Mouse (Mus musculus): ENCODE data around the gene Fam131a. TPM values are rescaled to one million over a fixed set of nuclear protein-coding genes. Genes with fewer than 3 reads are reported as not detected.

The Fam131a gene
- polyA plus RNA-seq (2012; rRNA removed; ENCODE audit: low replicate concordance): 3.0 and 6.5 TPM in 2 replicates

DNA sequence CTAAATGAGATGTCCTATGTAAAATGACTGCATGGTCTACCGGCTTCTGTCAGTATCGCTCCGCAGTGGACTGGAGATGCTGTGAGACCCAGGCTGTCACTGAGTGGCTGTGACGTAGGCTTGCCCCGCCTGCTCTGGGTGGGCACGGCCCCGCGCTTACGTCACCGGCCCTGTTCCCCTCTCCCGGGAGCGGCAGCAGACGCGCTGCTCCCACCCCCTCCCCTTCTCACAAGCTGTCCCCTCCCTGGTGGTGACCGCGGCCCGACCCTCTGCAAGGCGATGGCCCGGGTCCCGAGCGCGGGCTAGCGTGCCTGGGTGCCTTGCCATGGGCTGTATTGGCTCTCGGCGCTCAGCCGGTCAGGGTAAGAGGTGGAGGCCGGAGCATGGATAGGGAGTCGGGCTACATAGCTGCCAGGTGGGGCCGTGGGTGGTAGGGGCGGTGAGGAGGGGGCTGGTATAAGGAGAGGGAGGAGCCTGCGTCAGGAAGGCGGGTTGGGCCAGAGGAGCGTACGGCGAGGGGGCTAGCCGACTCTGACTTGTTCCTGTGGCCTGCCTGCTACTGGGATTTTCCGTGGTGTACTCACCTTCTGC lies at the start of gene Fam131a:
Gene Fam131a (plus strand): TSS at position 131 of the 591 bp plus-strand sequence.

DNA sequence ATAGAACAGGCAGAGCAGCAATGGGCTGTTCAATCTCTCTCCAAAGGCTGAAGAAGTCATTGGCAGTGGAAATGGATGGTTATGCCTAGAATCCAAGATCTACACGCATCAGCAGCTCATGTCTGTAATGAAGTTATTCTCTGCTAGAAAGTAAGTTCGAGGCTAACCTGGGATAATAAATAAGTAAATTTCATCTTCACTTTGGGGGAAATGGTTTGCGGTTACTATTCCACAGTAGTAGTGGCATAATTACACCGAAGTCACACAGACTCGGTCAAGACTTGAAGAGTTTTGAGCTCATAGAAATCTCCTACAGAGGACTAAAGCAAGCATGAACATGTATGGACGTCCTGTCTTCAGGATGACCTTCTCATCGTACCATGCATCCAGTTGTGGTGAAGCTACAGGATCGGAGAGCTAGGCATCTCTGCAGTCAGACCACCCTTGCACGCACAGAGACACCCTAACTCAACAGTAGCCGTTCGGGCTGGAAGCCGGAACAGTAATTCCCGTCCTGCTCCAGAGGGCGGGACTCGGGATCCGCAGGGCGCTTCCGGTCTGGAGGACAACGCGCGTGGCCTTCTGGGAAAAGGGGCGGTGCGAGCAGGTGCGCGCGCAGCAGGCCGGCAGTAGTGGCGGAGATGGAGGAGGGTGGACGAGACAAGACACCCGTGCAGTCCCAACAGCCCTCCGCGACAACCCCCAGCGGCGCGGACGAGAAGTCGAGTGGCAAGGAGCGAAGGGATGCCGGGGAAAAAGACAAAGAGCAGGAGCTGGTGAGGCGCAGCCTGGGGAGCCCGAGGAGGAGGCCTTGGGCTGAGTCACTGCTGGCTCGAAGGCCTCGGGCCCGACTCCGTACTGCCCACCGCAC lies 41.7 kb upstream of the Fam131a start, which contains the start of gene Psmd2:
Gene Psmd2 (plus strand): TSS at position 577 of the 871 bp plus-strand sequence.

GRCm38 (mm10) chr16:20668013-20668412 lies 25.0 kb upstream of the Fam131a start, which contains the start of gene Eif4g1:
Gene Eif4g1, plus strand, starts transcription at chr16:20668313.

GRCm38 (mm10) chr16:20717181-20717977 lies 24.3 kb downstream of the Fam131a start, which contains the start of the genes Polr2h and Clcn2:
Gene Polr2h, plus strand, starts transcription at chr16:20717665.
Gene Clcn2, minus strand, starts transcription at chr16:20717746.

GRCm38 (mm10) chr16:20732925-20733730 lies 40.1 kb downstream of the Fam131a start, which contains the start of gene Chrd:
Gene Chrd, plus strand, starts transcription at chr16:20733127.

DNA sequence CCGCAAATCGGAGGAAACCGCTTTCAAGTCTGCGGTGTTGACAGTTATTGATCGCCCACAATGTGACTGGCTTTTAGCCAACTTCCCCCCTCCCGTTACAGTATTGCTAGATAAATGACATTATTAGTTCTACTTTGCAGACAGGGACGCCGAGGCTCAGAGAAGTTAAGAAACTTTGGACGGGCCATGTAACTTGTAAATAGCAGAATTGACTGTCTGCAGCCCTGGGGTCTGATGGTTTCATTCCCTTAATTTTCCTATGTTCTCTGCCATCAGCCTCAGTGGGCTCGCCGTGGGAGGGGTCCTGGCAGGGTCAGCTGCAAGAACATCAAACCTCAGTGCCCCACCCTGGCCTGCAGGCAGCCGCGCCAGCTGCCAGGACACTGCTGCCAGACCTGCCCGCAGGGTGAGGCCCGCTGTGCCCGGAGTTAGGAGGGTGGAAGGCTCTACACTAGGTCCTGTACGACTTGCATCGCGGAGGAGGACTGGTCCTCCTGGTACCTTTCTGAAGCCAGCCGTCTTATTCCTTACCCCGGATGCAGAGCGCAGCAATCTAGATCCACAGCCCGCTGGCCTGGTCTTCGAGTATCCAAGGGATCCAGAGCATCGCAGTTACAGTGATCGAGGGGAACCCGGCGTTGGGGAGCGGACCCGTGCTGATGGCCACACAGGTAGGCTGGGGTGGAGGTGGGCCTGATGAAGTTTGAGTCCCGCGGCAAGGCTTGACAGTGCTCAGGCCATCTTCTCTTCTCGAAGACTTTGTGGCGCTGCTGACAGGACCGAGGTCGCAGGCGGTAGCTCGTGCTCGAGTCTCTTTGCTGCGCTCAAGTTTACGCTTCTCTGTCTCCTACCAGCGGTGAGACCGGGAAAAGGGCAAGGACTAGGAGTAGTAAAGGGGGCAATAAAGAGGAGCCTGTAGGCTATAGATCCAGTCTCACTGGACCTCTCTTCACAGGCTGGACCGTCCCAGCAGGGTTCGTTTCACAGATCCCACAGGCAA lies 41.0 kb downstream of the Fam131a start, which contains the start of gene Thpo:
Gene Thpo (minus strand): TSS at position 781 of the 1,000 bp plus-strand sequence.

Other genes with a start within 250 kb of the Fam131a start
- gene Eif2b5, start 194.4 kb upstream of the Fam131a start, polyA plus RNA-seq (2012; rRNA removed; ENCODE audit: low replicate concordance): 11.1 and 14.5 TPM in 2 replicates
- gene Dvl3, start 176.3 kb upstream of the Fam131a start, polyA plus RNA-seq (2012; rRNA removed; ENCODE audit: low replicate concordance): 32.7 and 44.7 TPM in 2 replicates
- gene Ap2m1, start 157.8 kb upstream of the Fam131a start, polyA plus RNA-seq (2012; rRNA removed; ENCODE audit: low replicate concordance): 358 and 481 TPM in 2 replicates
- gene Abcf3, start 144.7 kb upstream of the Fam131a start, polyA plus RNA-seq (2012; rRNA removed; ENCODE audit: low replicate concordance): 16.3 and 29.3 TPM in 2 replicates
- gene Vwa5b2, start 103.8 kb upstream of the Fam131a start, polyA plus RNA-seq (2012; rRNA removed; ENCODE audit: low replicate concordance): 5.8 and 15.6 TPM in 2 replicates
- gene Eef1akmt4, start 81.6 kb upstream of the Fam131a start, polyA plus RNA-seq (2012; rRNA removed; ENCODE audit: low replicate concordance): 6.3 and 11.3 TPM in 2 replicates
- 0.15 and 0.30 TPM in 2 replicates for gene Gm49333, start 81.6 kb upstream of the Fam131a start, polyA plus RNA-seq (2012; rRNA removed; ENCODE audit: low replicate concordance)
- 21.4 and 23.3 TPM in 2 replicates for gene Alg3, start 81.5 kb upstream of the Fam131a start, polyA plus RNA-seq (2012; rRNA removed; ENCODE audit: low replicate concordance)
- gene Camk2n2, start 72.0 kb upstream of the Fam131a start, polyA plus RNA-seq (2012; rRNA removed; ENCODE audit: low replicate concordance): 5.2 and 5.7 TPM in 2 replicates
- 0.19 TPM in 1 of 2 replicates, not detected in the other for gene Ece2, start 63.4 kb upstream of the Fam131a start, polyA plus RNA-seq (2012; rRNA removed; ENCODE audit: low replicate concordance)
- gene Psmd2, start 41.6 kb upstream of the Fam131a start, polyA plus RNA-seq (2012; rRNA removed; ENCODE audit: low replicate concordance): 22.5 and 32.8 TPM in 2 replicates
- 261 and 397 TPM in 2 replicates for gene Eif4g1, start 24.9 kb upstream of the Fam131a start, polyA plus RNA-seq (2012; rRNA removed; ENCODE audit: low replicate concordance)
- gene Polr2h, start 24.4 kb downstream of the Fam131a start, polyA plus RNA-seq (2012; rRNA removed; ENCODE audit: low replicate concordance): 6.8 and 8.2 TPM in 2 replicates
- gene Clcn2, start 24.5 kb downstream of the Fam131a start, polyA plus RNA-seq (2012; rRNA removed; ENCODE audit: low replicate concordance): 142 and 219 TPM in 2 replicates
- 2.1 and 4.5 TPM in 2 replicates for gene Chrd, start 39.9 kb downstream of the Fam131a start, polyA plus RNA-seq (2012; rRNA removed; ENCODE audit: low replicate concordance)
- 4.2 and 6.7 TPM in 2 replicates for gene Thpo, start 41.3 kb downstream of the Fam131a start, polyA plus RNA-seq (2012; rRNA removed; ENCODE audit: low replicate concordance)